Mouse (Mus musculus) kidney, adult 2 months (tissue): ENCODE data around the gene Olfr56. TPM values are rescaled to one million over a fixed set of nuclear protein-coding genes. Genes with fewer than 3 reads are reported as not detected.
"Not testable (repeated sequence)": the region's sequence is repeated elsewhere in the genome, so short reads cannot be mapped to it uniquely, and the experiment has no call there.

Experiments
- DNase-seq: peaks from one replicate; pipeline ENCODE4 v3.0.0; 2021
- H3K27ac ChIP-seq: fragments of 200-500 bp; 2 replicates; pipeline ENCODE4 v1.5.1; 2012; ENCODE audit warnings: low read depth, low read length, control low read depth, inconsistent platforms; ENCODE audit not compliant: insufficient read depth
- H3K27me3 ChIP-seq: fragments of 200-500 bp; replicated peaks from 2 replicates; pipeline ENCODE4 v1.6.1; 2012; ENCODE audit warnings: mild to moderate bottlenecking, moderate library complexity, low read length, inconsistent platforms; ENCODE audit not compliant: control insufficient read depth, insufficient read depth
- H3K36me3 ChIP-seq: fragments of 200-500 bp; 2 replicates; pipeline ENCODE4 v1.6.1; 2012; ENCODE audit warnings: mild to moderate bottlenecking, moderate library complexity, low read length, inconsistent platforms; ENCODE audit not compliant: control insufficient read depth, insufficient read depth
- H3K4me1 ChIP-seq: fragments of 200-500 bp; 2 replicates; pipeline ENCODE4 v1.6.1; 2011; ENCODE audit warnings: low read length; ENCODE audit not compliant: control insufficient read depth, insufficient read depth
- H3K4me3 ChIP-seq: fragments of 200-500 bp; 2 replicates; pipeline ENCODE4 v1.5.1; 2011; ENCODE audit warnings: mild to moderate bottlenecking, low read depth, low read length, control low read depth; ENCODE audit not compliant: insufficient read depth
- CTCF ChIP-seq: fragments of 200-500 bp; conservative IDR thresholded peaks from 2 replicates; pipeline ENCODE4 v1.5.1; 2011; ENCODE audit warnings: low read depth, mild to moderate bottlenecking, control low read depth, low read length, moderate library complexity, mixed read lengths; ENCODE audit not compliant: insufficient read depth, insufficient read length
- POLR2A ChIP-seq: fragments of 200-500 bp; IDR thresholded peaks from one replicate; pipeline ENCODE4 v1.6.1; 2011; ENCODE audit warnings: low read depth, low read length, control low read depth
- WGBS: fragments of 180-500 bp; shearing (Covaris S2); methylation state at CpG from one replicate; pipeline ENCODE4 v1.1.7; 2018; 5-methylcytosine and 5-hydroxymethylcytosine counted together
- polyA plus RNA-seq: library from polyadenylated mRNA; depleted of rRNA; stranded (reverse); fragments of >200 nt; gene quantifications from 2 replicates; pipeline ENCODE4 v1.2.3, GENCODE M21; 2012

Gene Olfr56
- polyA plus RNA-seq, 1 experiment, result 0.16 TPM

DNA sequence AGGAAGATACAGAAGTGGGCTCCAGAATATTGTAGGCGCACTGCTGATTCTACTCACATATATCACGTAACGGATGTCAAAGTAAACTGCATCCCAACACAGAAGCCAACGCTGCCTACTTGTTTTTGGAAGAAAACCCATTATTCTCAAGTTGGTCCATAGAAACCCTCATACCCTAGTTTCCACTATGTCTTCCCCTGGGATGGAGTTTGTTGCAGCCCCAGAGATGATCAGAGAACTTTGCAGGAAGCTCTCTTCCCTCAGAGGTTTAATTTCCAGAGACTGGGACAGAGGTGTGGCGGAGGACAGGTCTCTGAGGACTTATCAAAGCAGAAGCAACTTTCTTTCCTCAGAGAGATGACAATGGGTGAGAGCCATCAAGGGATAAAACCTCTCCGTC lies 163.3 kb downstream of the Olfr56 start, which contains the start of gene Olfr1395:
Gene Olfr1395 (plus strand): TSS at position 301 of the 400 bp plus-strand sequence.
- 92% methylated on average over 6 of the region's 6 CpGs for WGBS
- no peak within 1 kb of the TSS for H3K4me3 ChIP-seq
- H3K27me3 ChIP-seq, result no peaks in the 10 kb centered on the region
- no peaks in the 10 kb centered on the region for H3K4me1 ChIP-seq
- no peak for DNase-seq
- no peaks in the 10 kb centered on the region for H3K36me3 ChIP-seq
- no peak within 1 kb of the TSS for H3K27ac ChIP-seq
- no peak for TF ChIP-seq POLR2A
- no peak for TF ChIP-seq CTCF

DNA sequence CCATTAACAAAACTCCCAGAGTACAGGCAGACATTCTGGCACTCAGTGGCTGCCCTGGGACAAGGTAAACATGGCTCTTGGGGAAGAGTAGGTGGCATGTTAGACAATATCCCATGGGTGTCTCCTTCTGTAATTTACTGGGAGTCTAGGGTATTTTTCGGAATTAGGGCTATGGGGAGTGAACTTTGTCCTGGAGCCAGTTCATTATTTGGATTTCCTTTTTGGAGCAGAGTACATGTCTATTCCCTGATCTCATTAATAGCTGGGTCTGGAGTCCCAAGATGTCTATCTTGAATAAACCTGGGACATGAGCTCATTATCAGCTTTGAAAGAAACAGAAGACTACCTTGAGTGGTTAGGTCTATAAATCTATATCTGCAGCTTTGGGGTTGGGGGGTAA lies 175.4 kb downstream of the Olfr56 start, which contains the start of gene Olfr1394:
Gene Olfr1394 (plus strand): TSS at position 301 of the 400 bp plus-strand sequence.
- H3K4me3 ChIP-seq, result no peak within 1 kb of the TSS
- no peaks in the 10 kb centered on the region for H3K36me3 ChIP-seq
- peak; percentile 29 for DNase-seq
- no peak for TF ChIP-seq POLR2A
- TF ChIP-seq CTCF, result no peak
- 63% methylated on average over 1 of the region's 1 CpGs for WGBS
- no peak within 1 kb of the TSS for H3K27ac ChIP-seq
- H3K27me3 ChIP-seq, result no peaks in the 10 kb centered on the region
- H3K4me1 ChIP-seq, result no peaks in the 10 kb centered on the region

DNA sequence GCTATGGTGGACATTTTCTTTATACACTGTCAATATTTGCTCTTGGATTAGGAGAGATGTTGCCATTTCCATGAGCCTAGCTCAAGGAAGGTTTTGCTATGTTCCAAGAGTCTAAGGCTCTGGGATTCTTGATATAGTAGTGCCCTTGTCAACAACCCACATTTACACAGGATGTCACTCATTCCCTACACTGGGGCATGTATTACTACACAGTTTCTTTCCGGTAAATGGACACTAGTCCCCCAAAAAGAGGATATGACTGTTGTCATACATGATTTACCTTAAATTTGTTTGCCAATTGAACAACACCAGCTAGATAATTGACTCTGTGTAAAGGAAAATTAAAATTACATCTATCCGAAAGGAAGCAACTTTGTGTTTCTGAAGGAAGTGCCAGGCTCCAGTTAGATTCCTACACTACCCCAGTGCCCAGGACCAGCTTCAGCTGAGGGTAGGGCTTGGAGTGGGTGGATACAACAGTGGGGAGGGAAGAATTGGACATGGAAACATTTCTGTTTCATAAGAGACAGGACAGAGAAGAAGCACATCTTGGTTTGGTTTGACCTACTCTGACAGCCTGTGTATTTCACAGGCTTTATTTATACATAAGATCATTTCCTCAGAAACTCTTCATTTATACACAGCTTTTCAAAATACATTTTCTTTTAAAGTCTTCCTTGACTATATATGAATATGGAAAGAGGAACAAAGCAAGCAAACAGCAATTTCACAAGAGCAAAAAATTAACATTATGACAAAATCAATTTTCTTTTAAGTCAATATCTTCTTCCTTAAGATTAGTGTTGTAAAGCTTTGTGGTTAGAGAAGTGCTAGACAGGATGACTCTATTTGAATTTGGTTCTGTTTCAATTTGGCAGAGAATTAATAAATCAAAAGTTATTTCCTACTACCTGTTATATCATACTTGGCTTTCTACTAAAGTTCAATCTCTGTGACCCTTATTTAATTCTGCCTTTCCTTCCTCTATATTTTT lies 178.4 kb downstream of the Olfr56 start:
- Histone ChIP-seq H3K4me3 (no peak overlapping the region), H3K36me3 (no peaks in the 10 kb centered on the region), H3K27me3 (no peaks in the 10 kb centered on the region), H3K27ac (no peak overlapping the region), H3K4me1 (no peaks in the 10 kb centered on the region)
- TF ChIP-seq CTCF (no peak), POLR2A (no peak)
- WGBS, result 78% methylated on average over 2 of the region's 2 CpGs
- DNase-seq, result no peak

GRCm38 (mm10) chr11:49168839-49169611 lies 190.3 kb downstream of the Olfr56 start:
- DNase-seq, result no peak
- 16% methylated on average over 50 of the region's 50 CpGs for WGBS
- H3K27ac ChIP-seq, result no peak overlapping the region
- no peaks in the 10 kb centered on the region for H3K36me3 ChIP-seq
- H3K4me1 ChIP-seq, result peaks cover 5% of the 10 kb centered on the region
- H3K27me3 ChIP-seq, result no peaks in the 10 kb centered on the region
- peak overlapping the region; percentile 20; the same call in 1 of the 2 replicates for H3K4me3 ChIP-seq
- TF ChIP-seq CTCF (no peak), POLR2A (no peak)

DNA sequence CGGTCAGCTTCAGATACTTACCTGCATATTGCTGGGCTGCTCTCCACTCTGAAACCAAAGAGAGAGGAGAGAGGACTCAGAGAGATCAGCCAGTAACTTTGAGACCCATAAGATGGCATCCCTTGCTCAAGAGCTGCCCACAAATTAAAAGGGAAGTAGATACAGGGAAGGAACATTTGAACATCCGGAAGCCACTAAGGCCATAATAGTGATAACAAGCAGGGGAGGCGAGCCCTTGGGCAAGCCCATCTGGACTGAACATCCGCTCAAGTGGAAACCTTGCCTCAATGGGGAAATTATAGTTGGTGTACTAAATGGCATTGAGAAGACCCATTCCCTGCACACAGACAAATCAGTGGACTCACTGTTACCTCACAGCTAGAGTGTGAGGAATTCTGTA lies 191.9 kb downstream of the Olfr56 start:
- peaks cover 5% of the 10 kb centered on the region for H3K4me1 ChIP-seq
- H3K27ac ChIP-seq, result no peak overlapping the region
- no peaks in the 10 kb centered on the region for H3K27me3 ChIP-seq
- H3K4me3 ChIP-seq, result no peak overlapping the region
- no peaks in the 10 kb centered on the region for H3K36me3 ChIP-seq
- 90% methylated on average over 4 of the region's 4 CpGs for WGBS
- TF ChIP-seq POLR2A (no peak), CTCF (no peak)
- no peak for DNase-seq

- no peak overlapping the region for H3K27ac ChIP-seq
These were observed 196.7 kb downstream of the Olfr56 start for GRCm38 (mm10) chr11:49175345-49175744.

DNA sequence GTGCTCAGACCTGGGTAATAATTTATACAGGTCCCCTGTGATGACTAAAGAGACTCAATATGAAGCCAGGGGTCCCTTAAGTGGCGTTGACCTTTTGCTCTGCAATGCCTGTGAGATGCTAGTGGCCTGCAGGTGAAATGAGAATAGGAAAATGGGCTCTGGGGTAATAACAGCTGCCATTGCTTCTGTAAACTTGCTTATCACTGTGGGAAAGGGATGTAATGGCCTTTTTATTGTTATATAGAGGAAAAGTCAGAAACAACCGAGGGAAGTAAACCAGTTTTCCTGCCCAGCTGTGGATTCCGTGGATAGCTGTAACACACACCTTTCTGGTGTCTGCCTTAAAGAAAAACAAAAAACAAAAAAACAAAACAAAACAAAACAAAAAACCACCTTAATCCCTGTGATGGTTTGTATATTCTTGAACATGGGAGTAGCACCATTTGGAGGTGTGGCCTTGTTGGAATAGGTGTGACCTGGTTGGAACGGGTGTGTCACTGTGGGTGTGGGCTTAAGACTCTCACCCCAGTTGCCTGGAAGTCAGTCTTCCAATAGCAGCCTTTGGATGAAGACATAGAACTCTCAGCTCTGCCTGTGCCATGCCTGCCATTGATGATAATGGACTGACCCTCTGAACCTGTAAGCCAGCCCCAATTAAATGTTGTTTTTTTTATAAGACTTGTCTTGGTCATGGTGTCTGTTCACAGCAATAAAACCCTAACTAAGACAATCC lies 197.5 kb downstream of the Olfr56 start:
- H3K27ac ChIP-seq, H3K4me3 ChIP-seq, H3K4me1 ChIP-seq, DNase-seq, H3K27me3 ChIP-seq, H3K36me3 ChIP-seq: not testable (repeated sequence)
- 69% methylated on average over 4 of the region's 4 CpGs for WGBS

More at GRCm38 (mm10) chr11:49175345-49175744, 196.7 kb downstream of the Olfr56 start:
- H3K27me3 ChIP-seq, result no peaks in the 10 kb centered on the region
- H3K4me1 ChIP-seq, result no peaks in the 10 kb centered on the region
- no peaks in the 10 kb centered on the region for H3K36me3 ChIP-seq
- TF ChIP-seq POLR2A (no peak), CTCF (no peak)
- H3K4me3 ChIP-seq, result no peak overlapping the region
- DNase-seq, result no peak
- 90% methylated on average over 8 of the region's 8 CpGs for WGBS
